Mouse (Mus musculus): ENCODE results near the gene Zfyve27. TPM values are rescaled to one million over a fixed set of nuclear protein-coding genes. Genes with fewer than 3 reads are reported as not detected.

The Zfyve27 gene
- 3.9 TPM for polyA plus RNA-seq (2014; fragmentation: Illumina TruSeq; extraction: RNeasy Lipid Tissue Mini Kit (QIAGEN cat#74804); ENCODE audit: low read depth, low replicate concordance)

DNA sequence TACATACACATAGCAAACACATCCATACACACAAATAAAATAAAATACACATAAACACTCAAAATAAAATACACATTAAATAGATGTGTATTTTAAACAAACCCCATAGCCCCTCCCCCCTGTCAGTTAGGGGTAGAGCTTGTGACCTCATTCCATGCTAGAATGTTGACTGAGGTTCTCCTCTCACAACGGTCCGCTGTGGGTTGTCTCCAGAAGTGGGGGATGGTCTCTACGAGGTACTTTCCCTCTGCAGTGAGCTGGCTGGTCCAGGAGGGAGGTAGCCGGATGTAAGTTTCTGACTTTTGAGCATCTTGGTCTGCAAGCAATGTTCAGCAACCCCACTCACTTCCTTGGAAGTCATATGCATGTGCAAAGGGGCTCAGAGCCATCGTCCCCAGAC is at the start of gene Zfyve27:
TSS of gene Zfyve27 (plus strand) at position 188 of the 400 bp plus-strand sequence.

GRCm38 (mm10) chr19:42128787-42129508 is 34.8 kb upstream of the Zfyve27 start, which contains the start of gene Avpi1:
TSS of gene Avpi1 (minus strand) at chr19:42129059.

DNA sequence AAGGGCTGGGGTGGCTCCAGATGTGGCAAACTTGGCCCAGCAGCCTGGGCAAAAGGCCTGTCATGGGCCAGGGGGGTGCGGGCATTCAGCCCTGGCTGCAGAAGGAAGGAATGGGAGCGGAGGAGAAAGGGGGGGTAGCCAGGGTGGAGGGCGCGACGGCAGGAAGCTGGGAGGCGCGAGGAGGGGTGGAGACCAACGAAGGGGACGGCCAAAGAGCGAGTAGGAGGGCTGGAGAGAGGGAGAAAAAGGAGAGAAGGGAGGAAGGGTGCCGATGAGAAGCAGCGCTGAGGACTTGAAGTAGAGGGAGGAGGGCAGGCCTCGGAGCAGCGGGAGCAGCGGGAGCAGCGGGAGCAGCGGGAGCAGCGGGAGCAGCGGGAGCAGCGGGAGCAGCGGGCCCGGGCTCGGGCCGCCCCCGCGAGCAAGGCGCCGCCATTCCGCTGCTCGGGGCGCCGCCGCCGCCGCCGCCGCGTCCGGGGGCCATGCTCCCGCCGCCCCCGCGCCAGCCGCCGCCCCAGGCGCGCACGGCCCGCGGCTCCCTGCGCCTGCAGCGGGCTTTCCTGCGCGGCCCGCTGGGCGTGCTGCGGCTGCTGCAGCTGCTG is 16.5 kb upstream of the Zfyve27 start, which contains the start of gene Marveld1:
TSS of gene Marveld1 (plus strand) at position 231 of the 599 bp plus-strand sequence.

GRCm38 (mm10) chr19:42201696-42202381 is 38.1 kb downstream of the Zfyve27 start, which contains the start of gene Sfrp5:
TSS of gene Sfrp5 (minus strand) at chr19:42202252.

Other genes starting within 250 kb of the Zfyve27 start
- gene Exosc1, start 230.5 kb upstream of the Zfyve27 start, polyA plus RNA-seq (2014; fragmentation: Illumina TruSeq; extraction: RNeasy Lipid Tissue Mini Kit (QIAGEN cat#74804); ENCODE audit: low read depth, low replicate concordance) = 21.0 TPM
- gene Zdhhc16, start 230.5 kb upstream of the Zfyve27 start, polyA plus RNA-seq (2014; fragmentation: Illumina TruSeq; extraction: RNeasy Lipid Tissue Mini Kit (QIAGEN cat#74804); ENCODE audit: low read depth, low replicate concordance) = 27.7 TPM
- gene Mms19, start 182.8 kb upstream of the Zfyve27 start, polyA plus RNA-seq (2014; fragmentation: Illumina TruSeq; extraction: RNeasy Lipid Tissue Mini Kit (QIAGEN cat#74804); ENCODE audit: low read depth, low replicate concordance) = 8.0 TPM
- gene Ubtd1, start 182.2 kb upstream of the Zfyve27 start, polyA plus RNA-seq (2014; fragmentation: Illumina TruSeq; extraction: RNeasy Lipid Tissue Mini Kit (QIAGEN cat#74804); ENCODE audit: low read depth, low replicate concordance) = not detected
- gene Ankrd2, start 128.0 kb upstream of the Zfyve27 start, polyA plus RNA-seq (2014; fragmentation: Illumina TruSeq; extraction: RNeasy Lipid Tissue Mini Kit (QIAGEN cat#74804); ENCODE audit: low read depth, low replicate concordance) = not detected
- gene Hoga1, start 118.3 kb upstream of the Zfyve27 start, polyA plus RNA-seq (2014; fragmentation: Illumina TruSeq; extraction: RNeasy Lipid Tissue Mini Kit (QIAGEN cat#74804); ENCODE audit: low read depth, low replicate concordance) = 61.7 TPM
- gene 4933411K16Rik, start 111.7 kb upstream of the Zfyve27 start, polyA plus RNA-seq (2014; fragmentation: Illumina TruSeq; extraction: RNeasy Lipid Tissue Mini Kit (QIAGEN cat#74804); ENCODE audit: low read depth, low replicate concordance) = not detected
- gene Morn4, start 77.6 kb upstream of the Zfyve27 start, polyA plus RNA-seq (2014; fragmentation: Illumina TruSeq; extraction: RNeasy Lipid Tissue Mini Kit (QIAGEN cat#74804); ENCODE audit: low read depth, low replicate concordance) = 1.1 TPM
- 8.7 TPM for gene Pi4k2a, start 73.5 kb upstream of the Zfyve27 start, polyA plus RNA-seq (2014; fragmentation: Illumina TruSeq; extraction: RNeasy Lipid Tissue Mini Kit (QIAGEN cat#74804); ENCODE audit: low read depth, low replicate concordance)
- gene Avpi1, start 34.9 kb upstream of the Zfyve27 start, polyA plus RNA-seq (2014; fragmentation: Illumina TruSeq; extraction: RNeasy Lipid Tissue Mini Kit (QIAGEN cat#74804); ENCODE audit: low read depth, low replicate concordance) = 1.2 TPM
- gene Marveld1, start 16.6 kb upstream of the Zfyve27 start, polyA plus RNA-seq (2014; fragmentation: Illumina TruSeq; extraction: RNeasy Lipid Tissue Mini Kit (QIAGEN cat#74804); ENCODE audit: low read depth, low replicate concordance) = 7.7 TPM
- gene Sfrp5, start 38.3 kb downstream of the Zfyve27 start, polyA plus RNA-seq (2014; fragmentation: Illumina TruSeq; extraction: RNeasy Lipid Tissue Mini Kit (QIAGEN cat#74804); ENCODE audit: low read depth, low replicate concordance) = not detected
- gene Golga7b, start 83.6 kb downstream of the Zfyve27 start, polyA plus RNA-seq (2014; fragmentation: Illumina TruSeq; extraction: RNeasy Lipid Tissue Mini Kit (QIAGEN cat#74804); ENCODE audit: low read depth, low replicate concordance) = not detected